Mouse (Mus musculus): ENCODE measurements around the gene Fastk.

Fastk gene

GRCm38 (mm10) chr5:24444746-24445427 lies at the start of gene Fastk:
Gene Fastk (minus strand): TSS chr5:24445287.
- peak; percentile 86 to 95 for DNase-seq

- no peak for DNase-seq
These were observed 47.6 kb upstream of the Fastk start for GRCm38 (mm10) chr5:24492546-24493285.

GRCm38 (mm10) chr5:24490413-24490920 lies 45.4 kb upstream of the Fastk start:
- DNase-seq = no peak

GRCm38 (mm10) chr5:24486738-24487137 lies 41.7 kb upstream of the Fastk start:
- no peak for DNase-seq

- DNase-seq = peak; percentile 46 to 81
These were observed 41.0 kb upstream of the Fastk start for GRCm38 (mm10) chr5:24486097-24486496.

- DNase-seq = no peak
These were observed 39.9 kb upstream of the Fastk start for GRCm38 (mm10) chr5:24484963-24485362.

GRCm38 (mm10) chr5:24483326-24483725 lies 38.2 kb upstream of the Fastk start:
- DNase-seq = peak in 1 of 2 experiments; percentile 30

- DNase-seq = no peak
These were observed 37.4 kb upstream of the Fastk start for GRCm38 (mm10) chr5:24482247-24483079.

- peak in 1 of 2 experiments; percentile 33 for DNase-seq
These were observed 36.6 kb upstream of the Fastk start for GRCm38 (mm10) chr5:24481647-24482046.

- DNase-seq = no peak
These were observed 32.8 kb upstream of the Fastk start for GRCm38 (mm10) chr5:24477909-24478308.

- no peak for DNase-seq
These were observed 30.6 kb upstream of the Fastk start for GRCm38 (mm10) chr5:24475476-24476241.

- DNase-seq = peak in 1 of 2 experiments; percentile 38
These were observed 29.7 kb upstream of the Fastk start for GRCm38 (mm10) chr5:24474723-24475261.

GRCm38 (mm10) chr5:24474025-24474722 lies 29.1 kb upstream of the Fastk start:
- DNase-seq = no peak

GRCm38 (mm10) chr5:24472884-24473619 lies 28.0 kb upstream of the Fastk start:
- DNase-seq = no peak

- peak; percentile 47 to 75 for DNase-seq
These were observed 25.5 kb upstream of the Fastk start for GRCm38 (mm10) chr5:24470600-24470999.

GRCm38 (mm10) chr5:24466762-24467161 lies 21.7 kb upstream of the Fastk start:
- DNase-seq = no peak

GRCm38 (mm10) chr5:24455613-24456012 lies 10.5 kb upstream of the Fastk start:
- DNase-seq = no peak

GRCm38 (mm10) chr5:24455076-24455475 lies 10.0 kb upstream of the Fastk start:
- no peak for DNase-seq

- DNase-seq = no peak
These were observed 8.9 kb upstream of the Fastk start for GRCm38 (mm10) chr5:24453985-24454303.

- DNase-seq = no peak
These were observed 8.3 kb upstream of the Fastk start for GRCm38 (mm10) chr5:24453283-24453984.
